Mouse (Mus musculus) liver, adult 2 months (tissue): ENCODE measurements at regions not wholly inside any gene's neighbourhood (a gene's known extent, or its start where the extent isn't known, plus 50 kb on each side); places are given as distances from the start of the nearest gene placed in this dataset.
A peak's percentile ranks its signal among the peaks of the same experiment; 100 is the strongest.
"Not testable (repeated sequence)": the region's sequence is repeated elsewhere in the genome, so short reads cannot be mapped to it uniquely, and the experiment has no call there.

Source experiments
- DNase-seq: peaks from one replicate; pipeline ENCODE4 v3.0.0-alpha.2; 2011; ENCODE audit warnings: low read depth, low spot score; ENCODE audit errors: extremely low read depth
- H3K27ac ChIP-seq: fragments of 200-500 bp; replicated peaks from 2 replicates; pipeline ENCODE4 v1.5.1; 2012; ENCODE audit warnings: low read depth, mild to moderate bottlenecking, control low read depth, inconsistent platforms, low read length; ENCODE audit not compliant: insufficient read depth
- H3K27me3 ChIP-seq: fragments of 200-500 bp; 2 replicates; pipeline ENCODE4 v1.6.1; 2012; ENCODE audit warnings: mild to moderate bottlenecking, moderate library complexity, low read length, inconsistent platforms; ENCODE audit not compliant: control insufficient read depth, insufficient read depth
- H3K36me3 ChIP-seq: fragments of 200-500 bp; 2 replicates; pipeline ENCODE4 v1.6.1; 2012; ENCODE audit warnings: low read length, inconsistent platforms; ENCODE audit not compliant: control insufficient read depth, insufficient read depth
- H3K4me1 ChIP-seq: fragments of 200-500 bp; 2 replicates; pipeline ENCODE4 v1.6.1; 2011; ENCODE audit warnings: low read length; ENCODE audit not compliant: control insufficient read depth, insufficient read depth
- H3K4me3 ChIP-seq: fragments of 200-500 bp; 2 replicates; pipeline ENCODE4 v1.5.1; 2011; ENCODE audit warnings: low read depth, mild to moderate bottlenecking, control low read depth, low read length, moderate library complexity; ENCODE audit not compliant: insufficient read depth
- H3K79me2 ChIP-seq: fragments of 200-500 bp; 2 replicates; pipeline ENCODE4 v1.6.1; 2012; ENCODE audit warnings: inconsistent platforms, mild to moderate bottlenecking, low read length, moderate library complexity; ENCODE audit not compliant: control insufficient read depth, insufficient read depth
- H3K9ac ChIP-seq: fragments of 200-500 bp; 2 replicates; pipeline ENCODE4 v1.6.1; 2012; ENCODE audit warnings: low read depth, mild to moderate bottlenecking, control low read depth, inconsistent platforms, low read length
- CTCF ChIP-seq: fragments of 200-500 bp; IDR thresholded peaks from 2 replicates; pipeline ENCODE4 v1.5.1; 2011; ENCODE audit warnings: low read depth, low read length, control low read depth
- POLR2A ChIP-seq: fragments of 200-500 bp; IDR thresholded peaks from 2 replicates; pipeline ENCODE4 v1.6.1; 2011; ENCODE audit warnings: low read length, control low read depth; ENCODE audit not compliant: insufficient read depth; ENCODE audit errors: extremely low read depth
- WGBS: fragments of 180-500 bp; shearing (Covaris S2); methylation state at CpG from one replicate; pipeline ENCODE4 v1.1.7; 2018; 5-methylcytosine and 5-hydroxymethylcytosine counted together

- DNase-seq, result no peak
- 64% methylated on average over 6 of the region's 6 CpGs for WGBS
- Histone ChIP-seq H3K27me3 (no peaks in the 10 kb centered on the region), H3K4me1 (no peaks in the 10 kb centered on the region; the same call in 1 of the 2 replicates), H3K36me3 (no peaks in the 10 kb centered on the region), H3K27ac (no peak overlapping the region), H3K4me3 (no peak overlapping the region), H3K79me2 (no peaks in the 10 kb centered on the region), H3K9ac (no peak overlapping the region)
- no peak for TF ChIP-seq POLR2A
- no peak for TF ChIP-seq CTCF
Measured at GRCm38 (mm10) chr3:82274196-82274937, 83.5 kb upstream of the Map9 start.

- not testable (repeated sequence) for H3K4me1 ChIP-seq, H3K27ac ChIP-seq, H3K9ac ChIP-seq, H3K27me3 ChIP-seq, H3K36me3 ChIP-seq, H3K4me3 ChIP-seq, DNase-seq, H3K79me2 ChIP-seq
- 74% methylated on average over 2 of the region's 2 CpGs for WGBS
Measured at GRCm38 (mm10) chr3:82273511-82273910, 84.3 kb upstream of the Map9 start.

- no peak overlapping the region for H3K27ac ChIP-seq
- 97% methylated on average over 1 of the region's 1 CpGs for WGBS
- TF ChIP-seq CTCF, result no peak
- no peak for TF ChIP-seq POLR2A
- H3K27me3 ChIP-seq, result no peaks in the 10 kb centered on the region
- no peaks in the 10 kb centered on the region; the same call in 1 of the 2 replicates for H3K4me1 ChIP-seq
- H3K79me2 ChIP-seq, result no peaks in the 10 kb centered on the region
- DNase-seq, result no peak
- H3K36me3 ChIP-seq, result no peaks in the 10 kb centered on the region
- no peak overlapping the region for H3K4me3 ChIP-seq
- H3K9ac ChIP-seq, result no peak overlapping the region
Measured at GRCm38 (mm10) chr3:82271965-82272364, 85.9 kb upstream of the Map9 start.

GRCm38 (mm10) chr3:82265941-82266340, 91.9 kb upstream of the Map9 start:
- Histone ChIP-seq H3K27ac (no peak overlapping the region), H3K9ac (no peak overlapping the region), H3K27me3 (no peaks in the 10 kb centered on the region), H3K36me3 (no peaks in the 10 kb centered on the region), H3K4me3 (no peak overlapping the region), H3K4me1 (peaks cover 2% of the 10 kb centered on the region; the same call in 1 of the 2 replicates), H3K79me2 (no peaks in the 10 kb centered on the region)
- no peak for TF ChIP-seq CTCF
- no peak for TF ChIP-seq POLR2A
- peak; percentile 94 for DNase-seq
- WGBS, result 15% methylated on average over 1 of the region's 1 CpGs

- peaks cover 2% of the 10 kb centered on the region; the same call in 1 of the 2 replicates for H3K4me1 ChIP-seq
- H3K9ac ChIP-seq, result no peak overlapping the region
- H3K27me3 ChIP-seq, result no peaks in the 10 kb centered on the region
- DNase-seq, result peak; percentile 13
- TF ChIP-seq POLR2A, result no peak
- no peak for TF ChIP-seq CTCF
- H3K4me3 ChIP-seq, result no peak overlapping the region
- H3K27ac ChIP-seq, result no peak overlapping the region
- H3K79me2 ChIP-seq, result no peaks in the 10 kb centered on the region
- 84% methylated on average over 3 of the region's 3 CpGs for WGBS
- H3K36me3 ChIP-seq, result no peaks in the 10 kb centered on the region
Measured at GRCm38 (mm10) chr3:82261976-82262375, 95.9 kb upstream of the Map9 start.

GRCm38 (mm10) chr3:82259986-82260652, 97.7 kb upstream of the Map9 start:
- Histone ChIP-seq H3K9ac (no peak overlapping the region), H3K4me1 (no peaks in the 10 kb centered on the region), H3K27ac (no peak overlapping the region), H3K27me3 (no peaks in the 10 kb centered on the region), H3K4me3 (no peak overlapping the region), H3K36me3 (no peaks in the 10 kb centered on the region), H3K79me2 (no peaks in the 10 kb centered on the region)
- DNase-seq, result no peak
- no peak for TF ChIP-seq POLR2A
- no peak for TF ChIP-seq CTCF
- WGBS, result 84% methylated on average over 4 of the region's 4 CpGs
